Mouse (Mus musculus) hindbrain, embryonic 11.5 days (tissue): Measurements from ENCODE around the gene Smarca4. TPM values are rescaled to one million over a fixed set of nuclear protein-coding genes. Genes with fewer than 3 reads are reported as not detected.

ENCODE experiments used
- ATAC-seq: fragments of 200-750 bp; cut with Nextera tagmentation; 2 replicates; pipeline ENCODE4 v1.8.0; 2017; ENCODE audit warnings: mild to moderate bottlenecking, moderate TSS enrichment, moderate library complexity; ENCODE audit not compliant: low FRiP score
- DNase-seq: peaks from one replicate; pipeline ENCODE4 v3.0.0-alpha.2; 2015; ENCODE audit warnings: low spot score
- H3K27ac ChIP-seq: fragments of 300-500 bp; sonication (generic); 2 replicates; pipeline ENCODE4 v1.5.1; 2014; ENCODE audit warnings: mild to moderate bottlenecking, low read depth, low read length
- H3K27me3 ChIP-seq: fragments of 300-500 bp; sonication (generic); 2 replicates; pipeline ENCODE4 v1.6.1; 2014; ENCODE audit warnings: mild to moderate bottlenecking, low read length, moderate library complexity, mixed read lengths; ENCODE audit not compliant: control insufficient read depth, insufficient read depth
- H3K36me3 ChIP-seq: fragments of 300-500 bp; sonication (generic); 2 replicates; pipeline ENCODE4 v1.6.1; 2014; ENCODE audit warnings: mild to moderate bottlenecking, low read length, moderate library complexity, mixed read lengths; ENCODE audit not compliant: control insufficient read depth, insufficient read depth
- H3K4me1 ChIP-seq: fragments of 300-500 bp; sonication (generic); replicated peaks from 2 replicates; pipeline ENCODE4 v1.6.1; 2014; ENCODE audit warnings: low read length, mixed read lengths; ENCODE audit not compliant: control insufficient read depth, insufficient read depth
- H3K4me2 ChIP-seq: fragments of 300-500 bp; sonication (generic); replicated peaks from 2 replicates; pipeline ENCODE4 v1.6.1; 2014; ENCODE audit warnings: mild to moderate bottlenecking, low read depth, low read length
- H3K4me3 ChIP-seq: fragments of 300-500 bp; sonication (generic); 2 replicates; pipeline ENCODE4 v1.5.1; 2014; ENCODE audit warnings: low read depth, low read length
- H3K9ac ChIP-seq: fragments of 300-500 bp; sonication (generic); 2 replicates; pipeline ENCODE4 v1.6.1; 2014; ENCODE audit warnings: low read depth, low read length
- H3K9me3 ChIP-seq: fragments of 300-500 bp; sonication (generic); 2 replicates; pipeline ENCODE4 v1.6.1; 2016; ENCODE audit warnings: low read length; ENCODE audit not compliant: control insufficient read depth
- WGBS: fragments of 180-500 bp; shearing (Covaris S2); extraction: QIAGEN DNeasy Blood & Tissue Kit; methylation state at CpG from one replicate; pipeline ENCODE4 v1.1.7; 2014; 5-methylcytosine and 5-hydroxymethylcytosine counted together
- microRNA counts: library from miRNA; unstranded; fragments of <30 nt; microRNA quantifications from one replicate; lab custom pipeline; 2015
- polyA plus RNA-seq: library from polyadenylated mRNA; unstranded; fragments of >200 nt; fragmentation: Nextera tagmentation; extraction: Ambion mirVana; gene quantifications from 2 replicates; pipeline ENCODE4 v1.2.1, GENCODE M21; 2014

The Smarca4 gene
- polyA plus RNA-seq, 1 experiment from 2014 or later = 146 TPM

DNA sequence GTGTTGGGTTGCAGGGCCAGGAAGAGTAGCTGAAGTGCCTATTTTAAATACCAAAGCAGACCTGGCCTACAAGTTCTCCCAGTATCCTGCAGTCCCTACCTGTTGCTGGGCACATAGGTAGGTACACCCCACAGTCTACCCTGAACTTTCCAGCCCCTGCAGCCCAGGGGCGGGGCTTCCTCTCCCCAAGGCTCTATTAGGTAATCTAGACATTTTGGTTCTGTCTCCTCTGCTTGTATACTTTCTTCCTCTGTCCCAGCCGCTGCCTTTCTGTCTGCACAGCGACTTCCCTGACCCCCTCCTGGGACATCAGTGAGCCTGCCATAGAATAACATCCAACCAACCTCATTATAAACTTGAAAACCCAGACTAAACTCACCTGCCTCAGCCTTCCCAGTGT lies 134.4 kb downstream of the Smarca4 start:
- Histone ChIP-seq H3K36me3 (peaks cover 17% of the 10 kb centered on the region), H3K27ac (no peak overlapping the region), H3K9me3 (no peaks in the 10 kb centered on the region), H3K27me3 (no peaks in the 10 kb centered on the region), H3K9ac (no peak overlapping the region), H3K4me2 (no peak overlapping the region), H3K4me3 (no peak overlapping the region), H3K4me1 (no peaks in the 10 kb centered on the region)
- DNase-seq (no peak), ATAC-seq (no peak)
- 67% methylated on average over 3 of the region's 3 CpGs for WGBS

DNA sequence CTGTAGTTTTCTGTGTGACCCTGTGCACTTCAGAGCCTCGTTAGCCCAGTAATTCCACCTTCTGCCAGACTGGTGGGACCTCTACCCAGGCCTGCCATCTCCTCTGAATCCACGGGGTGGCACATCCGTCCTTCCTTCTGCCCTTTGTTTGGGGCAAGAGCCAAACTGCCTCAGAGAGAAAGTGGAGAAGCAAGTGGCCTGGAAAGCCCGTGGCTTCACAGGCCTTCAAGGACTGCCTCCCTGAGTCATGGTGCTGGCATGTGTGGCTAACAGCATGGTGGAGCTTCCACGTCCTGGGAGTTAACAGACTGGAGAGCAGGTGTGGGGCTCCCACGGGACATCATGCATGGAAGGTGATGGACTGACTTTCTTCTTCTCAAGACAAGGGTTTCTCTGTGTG lies 135.4 kb downstream of the Smarca4 start:
- no peak overlapping the region for H3K27ac ChIP-seq
- no peak for DNase-seq
- no peak for ATAC-seq
- no peak overlapping the region for H3K4me3 ChIP-seq
- no peak overlapping the region for H3K9ac ChIP-seq
- no peak overlapping the region for H3K4me2 ChIP-seq
- H3K9me3 ChIP-seq = no peaks in the 10 kb centered on the region
- WGBS = 78% methylated on average over 6 of the region's 6 CpGs
- no peaks in the 10 kb centered on the region for H3K4me1 ChIP-seq
- peaks cover 10% of the 10 kb centered on the region for H3K36me3 ChIP-seq
- no peaks in the 10 kb centered on the region for H3K27me3 ChIP-seq

DNA sequence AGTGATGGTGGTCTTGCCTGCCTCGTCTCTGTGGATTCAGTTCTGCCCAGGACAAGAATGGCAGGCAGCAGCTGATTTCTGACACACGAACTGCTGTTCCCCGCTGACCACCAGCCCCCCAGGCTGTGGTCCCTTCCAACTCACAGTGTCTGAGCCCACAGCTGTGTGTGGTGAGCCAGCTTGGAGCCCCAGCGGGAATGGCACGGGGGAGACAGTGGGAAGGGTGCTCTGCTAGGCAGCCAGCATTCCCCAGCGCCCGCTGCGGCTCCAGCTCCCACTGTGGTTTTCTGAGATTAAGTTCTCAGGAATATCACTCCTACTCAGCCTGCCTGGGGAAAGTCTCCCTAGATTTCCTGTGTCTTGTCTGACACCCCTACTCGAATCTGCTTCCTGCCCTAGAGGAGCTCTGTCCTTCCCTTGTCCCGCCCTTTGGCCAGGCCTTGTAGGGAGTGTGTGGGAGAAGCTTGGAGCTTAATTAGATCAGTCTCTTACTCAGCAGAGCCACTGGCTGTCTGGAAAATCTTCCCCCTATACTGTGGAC lies 136.4 kb downstream of the Smarca4 start:
- Histone ChIP-seq H3K27me3 (no peaks in the 10 kb centered on the region), H3K4me1 (no peaks in the 10 kb centered on the region), H3K9ac (no peak overlapping the region), H3K27ac (no peak overlapping the region), H3K4me2 (no peak overlapping the region), H3K4me3 (no peak overlapping the region), H3K36me3 (peaks cover 8% of the 10 kb centered on the region), H3K9me3 (no peaks in the 10 kb centered on the region)
- WGBS = 57% methylated on average over 10 of the region's 10 CpGs
- DNase-seq = no peak
- ATAC-seq = no peak

MicroRNAs within 50 kb of the gene (microRNA counts, 519-probe panel; counts per million panel counts)
- not detected for microRNA mmu-miR-1946b (lab: Ali Mortazavi, UCI)

Other genes starting within 250 kb of the Smarca4 start
- gene Ilf3, start 248.3 kb upstream of the Smarca4 start, polyA plus RNA-seq = 232 and 254 TPM in 2 replicates
- gene Qtrt1, start 204.3 kb upstream of the Smarca4 start, polyA plus RNA-seq = 47.5 and 48.9 TPM in 2 replicates
- 59.2 and 64.8 TPM in 2 replicates for gene Dnm2, start 191.3 kb upstream of the Smarca4 start, polyA plus RNA-seq
- gene Tmed1, start 105.9 kb upstream of the Smarca4 start, polyA plus RNA-seq = 59.1 and 66.0 TPM in 2 replicates
- 2.6 and 5.3 TPM in 2 replicates for gene AB124611, start 90.0 kb upstream of the Smarca4 start, polyA plus RNA-seq
- gene Carm1, start 69.3 kb upstream of the Smarca4 start, polyA plus RNA-seq = 50.1 and 59.7 TPM in 2 replicates
- gene Timm29, start 23.4 kb upstream of the Smarca4 start, polyA plus RNA-seq = 53.9 and 61.7 TPM in 2 replicates
- 16.0 and 16.9 TPM in 2 replicates for gene Yipf2, start 23.3 kb upstream of the Smarca4 start, polyA plus RNA-seq
- 17.9 and 22.0 TPM in 2 replicates for gene Ldlr, start 107.3 kb downstream of the Smarca4 start, polyA plus RNA-seq
- gene Spc24, start 144.1 kb downstream of the Smarca4 start, polyA plus RNA-seq = 94.3 and 101 TPM in 2 replicates
- gene Kank2, start 182.6 kb downstream of the Smarca4 start, polyA plus RNA-seq = 4.1 and 4.7 TPM in 2 replicates
- gene Angptl8, start 219.3 kb downstream of the Smarca4 start, polyA plus RNA-seq = 0.74 TPM in 1 of 2 replicates, not detected in the other
- gene Dock6, start 236.5 kb downstream of the Smarca4 start, polyA plus RNA-seq = 16.3 and 21.4 TPM in 2 replicates